Mouse (Mus musculus): ENCODE measurements around the gene 4930522H14Rik. TPM values are rescaled to one million over a fixed set of nuclear protein-coding genes. Genes with fewer than 3 reads are reported as not detected.

4930522H14Rik gene
- polyA plus RNA-seq, 1 experiment from 2014 or later, result not detected

DNA sequence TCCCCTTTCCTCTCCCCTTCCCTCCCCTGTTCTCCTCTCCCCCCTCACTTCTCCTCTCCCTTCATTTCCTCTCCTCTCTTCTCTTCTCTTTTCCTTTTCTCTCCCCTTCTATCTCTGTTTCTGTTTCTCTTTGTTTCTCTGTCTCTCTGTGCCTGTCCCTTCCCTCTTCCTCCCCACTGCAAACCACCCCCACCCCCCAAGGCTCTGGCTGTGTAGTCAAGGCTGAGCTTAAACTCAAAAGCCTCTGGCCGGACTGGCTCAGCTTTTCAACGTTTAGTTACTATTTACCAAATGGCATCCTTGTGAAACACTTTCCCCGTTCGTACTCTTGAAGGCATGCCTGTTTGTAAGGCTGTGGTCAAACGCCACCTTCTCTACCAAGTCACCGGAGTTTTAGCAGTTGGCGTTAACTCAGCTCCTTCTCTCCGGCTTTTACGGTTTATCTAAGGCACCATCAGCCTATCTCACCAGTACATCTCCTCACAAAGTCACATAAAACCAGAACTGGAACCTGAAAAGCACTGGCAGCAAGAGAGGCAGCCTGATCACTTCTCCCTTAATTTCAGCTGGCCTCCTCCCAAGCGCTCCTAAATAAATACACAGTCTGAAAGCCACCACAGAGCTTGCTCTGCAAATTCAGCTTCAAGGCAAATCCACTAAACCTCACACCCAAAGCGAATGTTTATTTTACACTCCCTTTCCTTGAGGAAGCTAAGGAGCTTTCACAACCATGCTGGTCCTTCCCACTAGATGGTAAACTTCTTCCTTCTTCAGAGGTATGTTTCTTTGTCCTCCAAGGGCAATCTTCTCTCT is 19.4 kb upstream of the 4930522H14Rik start:
- WGBS, result 17% methylated on average over 11 of the region's 11 CpGs
- H3K9me3 ChIP-seq (ENCODE audit: control insufficient read depth, low read length), result no peaks in the 10 kb centered on the region
- H3K4me1 ChIP-seq (replicated peaks; ENCODE audit: control insufficient read depth, insufficient read depth, low read length), result 0 out of 2 replicates have a peak, but pooled peaks cover 2% of the 10 kb centered on the region
- no peak overlapping the region for H3K4me3 ChIP-seq (ENCODE audit: low read depth, low read length)
- ATAC-seq (replicated peaks; ENCODE audit: low FRiP score, low TSS enrichment, low read depth) (no peak), DNase-seq (ENCODE audit: low spot score) (peak; percentile 53)
- no peak overlapping the region for H3K9ac ChIP-seq (ENCODE audit: low read length)
- H3K27ac ChIP-seq (ENCODE audit: low read depth), result no peak overlapping the region
- no peaks in the 10 kb centered on the region for H3K27me3 ChIP-seq (replicated peaks; ENCODE audit: control insufficient read depth, insufficient read depth, low read length)
- H3K36me3 ChIP-seq (ENCODE audit: control insufficient read depth, insufficient read depth, low read length), result no peaks in the 10 kb centered on the region
- H3K4me2 ChIP-seq (ENCODE audit: low read length), result peak overlapping the region; percentile 33

DNA sequence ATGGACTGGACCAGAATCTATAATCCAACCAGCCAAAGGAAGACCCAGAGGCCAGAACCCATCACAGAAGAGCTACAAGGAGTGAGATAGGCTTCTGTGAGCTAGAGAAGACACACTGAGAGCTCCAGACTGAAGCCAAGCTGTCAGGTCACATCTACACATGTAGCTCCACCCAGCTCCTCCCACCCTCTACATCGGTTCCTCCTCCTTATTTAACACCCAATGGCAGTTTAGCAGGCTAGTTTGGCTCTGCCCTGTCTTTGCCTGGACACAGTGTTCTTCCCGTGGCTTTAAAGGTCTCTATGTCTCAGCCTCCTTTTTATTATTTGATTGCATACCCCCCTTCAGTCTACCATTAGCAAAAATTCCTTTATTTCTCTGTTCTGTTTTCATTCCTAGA is 16.2 kb upstream of the 4930522H14Rik start:
- WGBS, result 14% methylated on average over 2 of the region's 2 CpGs
- no peak overlapping the region for H3K27ac ChIP-seq (ENCODE audit: low read depth)
- H3K9me3 ChIP-seq (ENCODE audit: control insufficient read depth, low read length), result no peaks in the 10 kb centered on the region
- H3K4me3 ChIP-seq (ENCODE audit: low read depth, low read length), result no peak overlapping the region
- DNase-seq (ENCODE audit: low spot score) (no peak), ATAC-seq (replicated peaks; ENCODE audit: low FRiP score, low TSS enrichment, low read depth) (no peak)
- H3K36me3 ChIP-seq (ENCODE audit: control insufficient read depth, insufficient read depth, low read length), result no peaks in the 10 kb centered on the region
- no peak overlapping the region for H3K9ac ChIP-seq (ENCODE audit: low read length)
- H3K4me2 ChIP-seq (ENCODE audit: low read length), result no peak overlapping the region
- H3K27me3 ChIP-seq (replicated peaks; ENCODE audit: control insufficient read depth, insufficient read depth, low read length), result no peaks in the 10 kb centered on the region
- 0 out of 2 replicates have a peak, but pooled peaks cover 2% of the 10 kb centered on the region for H3K4me1 ChIP-seq (replicated peaks; ENCODE audit: control insufficient read depth, insufficient read depth, low read length)

DNA sequence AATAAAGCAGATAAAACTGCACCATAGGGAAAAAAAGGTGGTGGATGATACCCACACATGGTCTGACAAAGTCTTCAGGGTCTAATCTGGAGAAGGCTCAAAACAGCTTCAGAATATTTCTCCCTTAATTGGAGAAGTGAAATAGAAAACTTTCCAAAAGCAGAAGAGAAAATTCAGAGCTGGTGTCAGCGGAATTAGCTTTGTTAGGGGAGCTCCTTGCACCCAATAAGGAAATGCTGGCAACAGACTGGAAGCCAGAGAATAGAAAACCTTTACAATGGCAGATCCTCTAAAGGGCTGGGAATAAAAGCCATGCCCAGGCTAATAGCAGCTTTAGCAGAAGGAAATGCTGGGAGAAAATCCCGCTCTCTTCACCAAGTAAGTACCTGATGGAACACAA is 15.4 kb upstream of the 4930522H14Rik start:
- DNase-seq (ENCODE audit: low spot score) (no peak), ATAC-seq (replicated peaks; ENCODE audit: low FRiP score, low TSS enrichment, low read depth) (no peak)
- no peak overlapping the region for H3K9ac ChIP-seq (ENCODE audit: low read length)
- WGBS, result 80% methylated on average over 2 of the region's 2 CpGs
- H3K4me2 ChIP-seq (ENCODE audit: low read length), result no peak overlapping the region
- no peaks in the 10 kb centered on the region for H3K27me3 ChIP-seq (replicated peaks; ENCODE audit: control insufficient read depth, insufficient read depth, low read length)
- H3K9me3 ChIP-seq (ENCODE audit: control insufficient read depth, low read length), result no peaks in the 10 kb centered on the region
- H3K4me3 ChIP-seq (ENCODE audit: low read depth, low read length), result no peak overlapping the region
- 0 out of 2 replicates have a peak, but pooled peaks cover 2% of the 10 kb centered on the region for H3K4me1 ChIP-seq (replicated peaks; ENCODE audit: control insufficient read depth, insufficient read depth, low read length)
- no peaks in the 10 kb centered on the region for H3K36me3 ChIP-seq (ENCODE audit: control insufficient read depth, insufficient read depth, low read length)
- H3K27ac ChIP-seq (ENCODE audit: low read depth), result no peak overlapping the region

DNA sequence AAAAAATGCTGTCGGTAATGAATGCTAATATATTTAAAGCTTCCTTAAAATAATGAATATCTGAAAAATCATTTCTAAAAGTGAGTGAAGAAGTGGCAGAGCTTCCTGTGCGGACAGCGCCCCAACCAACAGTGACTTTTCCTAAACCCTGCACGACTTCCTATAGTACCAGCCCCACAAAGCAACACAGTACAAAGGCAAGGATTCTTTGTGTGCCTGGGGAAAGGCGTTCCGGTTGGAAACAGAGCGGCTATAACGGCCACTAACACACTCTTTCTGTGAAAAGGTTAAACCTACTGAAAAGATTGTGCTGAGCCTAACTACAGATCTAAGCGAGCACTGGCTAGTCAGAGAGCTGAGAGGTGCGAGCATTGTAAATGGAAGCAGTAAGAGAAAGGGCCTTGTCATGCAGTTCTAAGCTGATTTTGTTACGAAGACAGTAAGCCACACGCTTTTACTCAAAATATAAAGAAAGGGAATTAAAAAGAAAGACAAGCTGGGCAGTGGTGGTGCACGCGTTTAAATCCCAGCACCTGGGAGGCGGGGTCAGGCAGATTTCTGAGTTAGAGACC is 766 bp downstream of the 4930522H14Rik start:
- H3K9ac ChIP-seq (ENCODE audit: low read length), result no peak overlapping the region
- DNase-seq (ENCODE audit: low spot score) (no peak), ATAC-seq (replicated peaks; ENCODE audit: low FRiP score, low TSS enrichment, low read depth) (no peak)
- no peak overlapping the region for H3K4me2 ChIP-seq (ENCODE audit: low read length)
- no peak overlapping the region for H3K4me3 ChIP-seq (ENCODE audit: low read depth, low read length)
- H3K27me3 ChIP-seq (replicated peaks; ENCODE audit: control insufficient read depth, insufficient read depth, low read length), result no peaks in the 10 kb centered on the region
- no peaks in the 10 kb centered on the region for H3K9me3 ChIP-seq (ENCODE audit: control insufficient read depth, low read length)
- WGBS, result 74% methylated on average over 15 of the region's 15 CpGs
- no peak overlapping the region for H3K27ac ChIP-seq (ENCODE audit: low read depth)
- no peaks in the 10 kb centered on the region for H3K36me3 ChIP-seq (ENCODE audit: control insufficient read depth, insufficient read depth, low read length)
- no peaks in the 10 kb centered on the region for H3K4me1 ChIP-seq (replicated peaks; ENCODE audit: control insufficient read depth, insufficient read depth, low read length)

DNA sequence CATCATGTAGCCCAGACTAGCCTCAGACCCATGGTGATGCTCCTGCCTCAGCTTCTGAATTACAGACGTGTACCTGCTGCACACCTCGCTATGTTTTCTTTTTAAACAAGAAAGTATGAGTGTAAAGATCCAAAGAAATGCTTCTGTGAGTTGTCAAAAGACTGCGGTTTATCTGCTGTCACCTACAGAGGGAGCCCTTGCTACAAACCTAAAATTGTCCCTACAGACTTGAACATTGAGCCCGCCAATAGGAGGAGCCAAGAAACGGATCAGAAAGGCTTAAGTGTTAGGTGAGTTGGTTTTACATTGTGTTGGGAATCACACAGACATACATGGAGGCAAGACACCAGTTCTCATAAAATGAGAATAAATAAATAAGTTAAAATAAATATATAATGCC is 26.2 kb downstream of the 4930522H14Rik start:
- Histone ChIP-seq H3K27me3 (replicated peaks; ENCODE audit: control insufficient read depth, insufficient read depth, low read length) (no peaks in the 10 kb centered on the region), H3K4me2 (ENCODE audit: low read length) (no peak overlapping the region), H3K9me3 (ENCODE audit: control insufficient read depth, low read length) (no peaks in the 10 kb centered on the region), H3K4me1 (replicated peaks; ENCODE audit: control insufficient read depth, insufficient read depth, low read length) (no peaks in the 10 kb centered on the region), H3K27ac (ENCODE audit: low read depth) (no peak overlapping the region), H3K9ac (ENCODE audit: low read length) (no peak overlapping the region), H3K36me3 (ENCODE audit: control insufficient read depth, insufficient read depth, low read length) (no peaks in the 10 kb centered on the region), H3K4me3 (ENCODE audit: low read depth, low read length) (no peak overlapping the region)
- ATAC-seq (replicated peaks; ENCODE audit: low FRiP score, low TSS enrichment, low read depth), result no peak
- peak; percentile 51 for DNase-seq (ENCODE audit: low spot score)
- whole genome bisulfite sequencing, result 5% methylated on average over 5 of the region's 5 CpGs

DNA sequence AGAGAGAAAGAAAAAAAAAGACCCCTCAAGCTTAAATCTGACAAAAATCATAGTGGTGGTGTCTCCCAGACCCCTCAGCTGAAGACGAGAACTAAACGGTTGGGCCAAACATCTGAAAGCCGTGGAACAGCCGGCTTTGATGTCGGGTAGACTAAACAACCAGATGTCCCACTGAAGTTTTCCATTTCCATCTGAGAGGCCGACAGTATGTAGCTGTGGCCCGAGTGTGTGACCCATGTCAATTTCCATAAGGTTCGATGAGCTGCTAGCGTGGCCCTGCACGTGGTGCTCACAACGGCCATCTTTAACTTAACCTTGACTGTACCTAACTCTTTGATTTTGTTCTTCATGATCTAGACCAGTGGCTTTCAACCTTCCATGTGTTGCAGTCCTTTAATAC is 32.6 kb downstream of the 4930522H14Rik start:
- Histone ChIP-seq H3K4me1 (replicated peaks; ENCODE audit: control insufficient read depth, insufficient read depth, low read length) (no peaks in the 10 kb centered on the region), H3K9ac (ENCODE audit: low read length) (no peak overlapping the region), H3K36me3 (ENCODE audit: control insufficient read depth, insufficient read depth, low read length) (no peaks in the 10 kb centered on the region), H3K4me3 (ENCODE audit: low read depth, low read length) (no peak overlapping the region), H3K4me2 (ENCODE audit: low read length) (no peak overlapping the region), H3K27ac (ENCODE audit: low read depth) (no peak overlapping the region), H3K27me3 (replicated peaks; ENCODE audit: control insufficient read depth, insufficient read depth, low read length) (no peaks in the 10 kb centered on the region), H3K9me3 (ENCODE audit: control insufficient read depth, low read length) (no peaks in the 10 kb centered on the region)
- 52% methylated on average over 11 of the region's 11 CpGs for WGBS
- ATAC-seq (replicated peaks; ENCODE audit: low FRiP score, low TSS enrichment, low read depth), result no peak
- peak; percentile 41 for DNase-seq (ENCODE audit: low spot score)

DNA sequence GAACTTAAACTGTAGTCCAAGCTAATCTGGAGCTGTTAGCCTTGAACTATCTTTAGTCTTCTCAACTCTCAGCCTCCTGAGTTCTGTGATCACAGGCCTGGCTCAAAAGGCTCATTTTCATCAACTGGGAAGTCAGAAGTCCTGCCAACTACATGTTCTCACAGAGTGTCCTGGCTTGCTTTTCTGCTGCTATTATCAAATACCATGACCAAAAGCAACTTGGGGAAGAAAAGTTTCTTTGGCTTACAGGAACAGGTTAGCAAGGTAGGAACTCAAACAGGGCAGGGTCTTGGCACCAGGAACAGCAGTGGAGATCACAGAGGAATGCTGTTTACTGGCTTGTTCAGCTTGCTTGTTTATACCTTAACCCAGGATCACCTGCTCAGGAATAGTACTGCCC is 37.5 kb downstream of the 4930522H14Rik start:
- no peak overlapping the region for H3K27ac ChIP-seq (ENCODE audit: low read depth)
- DNase-seq (ENCODE audit: low spot score) (peak; percentile 9), ATAC-seq (replicated peaks; ENCODE audit: low FRiP score, low TSS enrichment, low read depth) (no peak)
- H3K36me3 ChIP-seq (ENCODE audit: control insufficient read depth, insufficient read depth, low read length), result no peaks in the 10 kb centered on the region
- H3K9me3 ChIP-seq (ENCODE audit: control insufficient read depth, low read length), result no peaks in the 10 kb centered on the region
- no peak overlapping the region for H3K9ac ChIP-seq (ENCODE audit: low read length)
- H3K4me3 ChIP-seq (ENCODE audit: low read depth, low read length), result no peak overlapping the region
- no peaks in the 10 kb centered on the region for H3K4me1 ChIP-seq (replicated peaks; ENCODE audit: control insufficient read depth, insufficient read depth, low read length)
- no peaks in the 10 kb centered on the region for H3K27me3 ChIP-seq (replicated peaks; ENCODE audit: control insufficient read depth, insufficient read depth, low read length)
- H3K4me2 ChIP-seq (ENCODE audit: low read length), result no peak overlapping the region

DNA sequence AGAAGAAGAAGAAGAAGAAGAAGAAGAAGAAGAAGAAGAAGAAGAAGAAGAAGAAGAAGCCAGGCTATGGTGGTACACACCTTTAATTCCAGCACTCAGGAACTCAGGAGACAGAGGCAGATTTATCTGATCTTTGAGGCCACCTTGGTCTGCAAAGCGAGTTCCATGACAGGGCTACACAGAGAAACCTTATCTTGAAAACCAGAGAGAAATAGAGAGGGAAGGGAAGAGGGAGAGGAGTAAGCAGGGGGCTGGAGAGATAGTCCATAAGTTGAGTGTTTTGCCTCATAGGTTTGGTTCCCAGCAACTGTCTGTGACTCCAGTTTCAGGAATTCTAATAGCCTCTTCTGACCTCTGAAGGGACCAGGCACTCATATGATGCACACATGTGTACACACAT is 42.3 kb downstream of the 4930522H14Rik start:
- Histone ChIP-seq H3K36me3 (ENCODE audit: control insufficient read depth, insufficient read depth, low read length) (no peaks in the 10 kb centered on the region), H3K27me3 (replicated peaks; ENCODE audit: control insufficient read depth, insufficient read depth, low read length) (no peaks in the 10 kb centered on the region), H3K4me2 (ENCODE audit: low read length) (no peak overlapping the region), H3K4me3 (ENCODE audit: low read depth, low read length) (no peak overlapping the region), H3K9me3 (ENCODE audit: control insufficient read depth, low read length) (no peaks in the 10 kb centered on the region), H3K27ac (ENCODE audit: low read depth) (no peak overlapping the region), H3K4me1 (replicated peaks; ENCODE audit: control insufficient read depth, insufficient read depth, low read length) (no peaks in the 10 kb centered on the region), H3K9ac (ENCODE audit: low read length) (no peak overlapping the region)
- peak; percentile 38 for DNase-seq (ENCODE audit: low spot score)
- ATAC-seq (replicated peaks; ENCODE audit: low FRiP score, low TSS enrichment, low read depth), result no peak
- 69% methylated on average over 1 of the region's 1 CpGs for WGBS

DNA sequence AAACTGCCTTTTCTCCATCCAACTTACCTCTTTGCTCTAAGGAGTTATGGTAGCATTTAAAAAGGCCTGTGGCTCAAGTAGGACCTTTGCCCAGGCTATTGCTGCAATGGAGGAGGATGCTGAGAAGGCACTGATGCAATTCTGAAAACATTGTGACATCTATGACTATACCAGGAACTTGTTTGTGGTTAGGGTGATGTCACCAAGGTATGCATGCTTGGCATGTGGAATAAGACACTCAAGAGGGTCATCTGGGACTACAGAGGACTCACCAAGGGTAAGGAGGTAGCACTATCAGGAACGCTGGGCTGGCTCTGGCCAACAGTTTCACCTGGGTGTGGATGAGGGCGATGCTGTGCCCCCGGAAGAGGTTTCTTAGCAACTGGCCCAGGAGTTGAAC is 46.5 kb downstream of the 4930522H14Rik start, which contains the start of gene Rnf11:
Gene Rnf11 (minus strand): TSS at position 108 of the 400 bp plus-strand sequence.
- Histone ChIP-seq H3K4me2 (ENCODE audit: low read length) (no peak within 1 kb of the TSS), H3K27me3 (replicated peaks; ENCODE audit: control insufficient read depth, insufficient read depth, low read length) (no peaks in the 10 kb centered on the region), H3K9me3 (ENCODE audit: control insufficient read depth, low read length) (no peaks in the 10 kb centered on the region), H3K27ac (ENCODE audit: low read depth) (no peak within 1 kb of the TSS), H3K36me3 (ENCODE audit: control insufficient read depth, insufficient read depth, low read length) (no peaks in the 10 kb centered on the region), H3K4me1 (replicated peaks; ENCODE audit: control insufficient read depth, insufficient read depth, low read length) (no peaks in the 10 kb centered on the region), H3K9ac (ENCODE audit: low read length) (no peak within 1 kb of the TSS), H3K4me3 (ENCODE audit: low read depth, low read length) (no peak within 1 kb of the TSS)
- ATAC-seq (replicated peaks; ENCODE audit: low FRiP score, low TSS enrichment, low read depth) (no peak), DNase-seq (ENCODE audit: low spot score) (peak; percentile 27)
- WGBS, result 74% methylated on average over 3 of the region's 3 CpGs

Measured in intestine, embryonic 14.5 days (tissue).